Mouse (Mus musculus): ENCODE data around the gene Cul4a.
"Not testable (repeated sequence)": the region's sequence is repeated elsewhere in the genome, so short reads cannot be mapped to it uniquely, and the experiment has no call there.

Cul4a gene

DNA sequence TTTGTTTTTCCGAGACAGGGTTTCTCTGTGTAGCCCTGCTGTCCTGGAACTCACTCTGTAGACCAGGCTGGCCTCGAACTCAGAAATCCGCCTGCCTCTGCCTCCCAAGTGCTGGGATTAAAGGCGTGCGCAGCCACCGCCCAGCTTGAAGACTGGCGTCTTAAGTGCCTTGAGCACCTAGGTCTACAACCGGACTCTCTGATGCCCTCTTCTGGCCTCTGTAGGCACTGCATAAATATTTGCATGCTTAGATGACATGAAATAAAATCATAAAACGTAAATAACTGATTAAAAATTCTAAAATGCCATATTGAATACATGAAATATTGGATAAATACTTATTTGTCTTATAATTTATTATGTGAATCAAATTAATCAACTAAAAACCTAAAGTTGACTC lies 26.8 kb downstream of the Cul4a start:
- in situ Hi-C loops (cut with MboI; ENCODE audit: low sequenced_read_pairs): not testable (repeated sequence)

DNA sequence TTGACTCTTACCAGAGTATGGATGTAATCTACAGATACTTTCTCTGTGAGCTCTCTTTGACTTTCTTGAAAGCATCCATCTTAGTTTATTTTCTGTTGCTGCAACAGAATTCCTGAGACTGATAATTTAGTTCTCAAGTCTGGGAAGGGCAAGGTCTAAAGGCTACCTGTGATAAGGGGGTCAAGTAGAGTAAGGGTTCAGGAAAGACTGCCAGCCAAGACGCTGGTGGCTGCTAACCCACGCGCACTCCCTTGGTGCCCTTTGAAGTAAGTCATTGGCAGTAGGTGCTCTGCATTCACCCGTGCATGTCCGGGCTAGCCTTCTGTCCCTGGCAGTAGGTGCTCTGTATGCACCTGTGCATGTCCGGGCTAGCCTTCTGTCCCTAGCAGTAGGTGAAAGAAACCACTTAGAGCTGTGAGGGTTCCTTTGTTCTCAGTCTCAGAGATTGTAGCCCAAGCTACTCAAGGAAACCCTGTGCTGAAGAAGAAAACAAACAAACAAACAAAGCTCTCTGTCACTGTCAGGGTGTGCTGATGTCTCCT lies 34.3 kb downstream of the Cul4a start:
- in situ Hi-C loops (cut with MboI; ENCODE audit: low sequenced_read_pairs): no loop called here

DNA sequence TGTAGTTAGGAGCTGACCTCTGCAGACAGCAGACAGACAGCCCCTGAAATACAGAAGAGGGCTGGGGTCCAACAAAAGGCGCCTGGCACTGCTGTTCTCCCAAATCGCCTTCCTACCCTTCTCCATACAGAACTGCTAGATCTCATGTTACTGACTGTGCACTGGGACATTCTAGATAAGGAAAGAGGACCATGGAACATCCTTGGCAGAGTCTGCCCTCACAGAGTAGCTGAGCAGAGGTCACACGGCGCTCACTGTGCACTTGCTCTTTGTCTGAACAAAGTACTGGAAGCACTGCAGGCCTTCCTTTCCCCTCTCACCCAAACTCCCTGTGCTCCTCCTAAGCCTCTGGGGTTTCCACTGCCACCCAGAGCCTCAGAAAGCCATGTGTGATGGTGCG lies 36.3 kb downstream of the Cul4a start:
- in situ Hi-C loops (cut with MboI; ENCODE audit: low sequenced_read_pairs): no loop called here

DNA sequence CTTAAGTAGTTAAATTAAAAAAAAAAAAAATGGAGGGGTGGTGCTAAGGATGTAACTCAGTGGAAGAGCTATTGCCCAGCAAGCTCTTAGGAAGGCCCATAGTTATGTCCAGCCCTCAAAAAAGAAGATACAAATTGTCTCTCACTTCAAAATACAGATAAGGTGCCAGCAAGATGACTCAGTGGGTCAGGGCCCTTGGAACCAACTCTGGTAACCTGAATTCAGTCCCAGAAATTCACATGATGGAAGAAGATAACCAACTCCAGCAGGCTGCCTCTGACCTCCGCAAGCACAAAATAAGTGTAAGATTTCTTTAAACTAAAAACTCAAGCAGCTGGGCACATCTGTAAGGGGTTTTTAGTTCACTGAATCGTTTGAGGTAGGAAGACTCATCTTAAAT lies 43.1 kb downstream of the Cul4a start:
- in situ Hi-C loops (cut with MboI; ENCODE audit: low sequenced_read_pairs): no loop called here

DNA sequence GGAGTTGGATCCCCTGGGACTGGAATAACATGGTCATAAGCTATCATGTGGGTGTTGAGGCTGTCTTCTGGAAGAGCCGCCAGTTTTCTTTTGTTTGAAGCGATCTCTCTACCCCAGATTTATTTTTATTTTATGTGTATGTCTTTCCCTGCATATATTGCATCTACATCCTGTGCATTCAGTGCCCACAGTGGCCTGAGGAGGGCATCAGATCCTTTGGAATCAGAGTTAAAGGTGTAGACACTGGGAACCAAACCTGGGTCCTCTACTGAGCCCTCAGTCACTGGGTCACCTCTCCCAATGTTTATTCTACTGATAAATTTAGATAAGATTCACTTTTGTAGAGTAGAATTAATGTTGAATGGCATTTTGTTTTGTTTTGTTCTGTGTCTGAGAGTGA lies 43.9 kb downstream of the Cul4a start:
- in situ Hi-C loops (cut with MboI; ENCODE audit: low sequenced_read_pairs): no loop called here

DNA sequence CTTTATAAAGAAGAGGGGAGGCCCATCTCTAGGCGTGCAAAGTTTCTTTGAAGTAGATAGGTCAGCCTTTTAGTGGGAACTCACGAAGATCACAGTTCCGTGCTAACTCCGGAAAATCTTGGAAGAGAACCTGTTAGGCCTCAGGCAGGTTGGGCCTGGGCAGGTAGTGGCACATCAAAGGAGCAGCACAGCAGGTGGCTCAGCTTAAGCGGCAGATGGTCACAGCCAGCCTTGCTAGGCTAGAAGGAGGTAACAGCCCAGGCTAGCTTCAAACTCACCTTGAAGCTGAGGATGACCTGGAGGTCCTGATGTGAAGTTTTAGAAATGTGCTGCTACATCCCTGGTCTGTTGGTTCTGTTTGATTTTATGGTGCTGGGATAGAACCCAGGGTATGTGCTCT lies 44.4 kb downstream of the Cul4a start:
- in situ Hi-C loops (cut with MboI; ENCODE audit: low sequenced_read_pairs): no loop called here

DNA sequence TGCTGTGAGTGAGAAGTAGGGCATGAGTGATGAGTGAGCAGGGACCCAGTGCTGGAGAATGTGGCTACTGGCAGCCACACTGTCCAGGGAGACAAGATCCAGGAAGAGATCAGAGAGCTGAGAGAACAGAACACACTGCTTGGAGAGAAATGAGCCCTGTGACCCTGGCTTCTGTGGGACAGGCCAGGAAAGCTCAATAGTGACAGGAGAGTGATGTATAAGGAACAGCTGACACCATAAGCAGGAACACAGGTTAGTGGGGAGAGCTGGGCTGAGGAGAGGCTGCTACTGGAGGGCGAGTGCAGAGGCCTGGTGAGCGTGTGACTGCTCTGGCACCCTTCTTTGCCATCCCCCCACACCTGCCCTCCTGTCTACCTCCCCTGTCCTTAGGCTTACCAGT lies 45.5 kb downstream of the Cul4a start:
- in situ Hi-C loops (cut with MboI; ENCODE audit: low sequenced_read_pairs): no loop called here

DNA sequence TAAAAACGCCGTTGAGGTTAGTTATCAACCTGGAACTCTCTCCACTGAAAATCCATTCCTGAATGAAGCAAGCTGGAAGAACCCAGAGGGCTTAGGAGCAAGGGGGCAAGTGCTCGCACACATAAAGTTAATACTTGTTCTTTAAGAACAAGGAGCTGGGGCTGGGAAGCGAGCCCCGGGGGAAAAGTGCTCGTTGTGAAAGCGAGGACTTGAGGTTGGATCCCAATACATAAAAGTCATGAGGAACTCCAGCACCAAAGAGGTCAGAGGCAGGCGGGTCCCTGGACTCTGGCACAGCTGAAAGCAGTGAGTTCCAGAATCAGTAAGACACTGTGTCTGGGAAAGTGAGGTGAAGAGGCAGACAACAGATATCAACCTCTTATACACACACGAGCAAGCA lies 48.7 kb downstream of the Cul4a start:
- in situ Hi-C loops (cut with MboI; ENCODE audit: low sequenced_read_pairs): no loop called here

DNA sequence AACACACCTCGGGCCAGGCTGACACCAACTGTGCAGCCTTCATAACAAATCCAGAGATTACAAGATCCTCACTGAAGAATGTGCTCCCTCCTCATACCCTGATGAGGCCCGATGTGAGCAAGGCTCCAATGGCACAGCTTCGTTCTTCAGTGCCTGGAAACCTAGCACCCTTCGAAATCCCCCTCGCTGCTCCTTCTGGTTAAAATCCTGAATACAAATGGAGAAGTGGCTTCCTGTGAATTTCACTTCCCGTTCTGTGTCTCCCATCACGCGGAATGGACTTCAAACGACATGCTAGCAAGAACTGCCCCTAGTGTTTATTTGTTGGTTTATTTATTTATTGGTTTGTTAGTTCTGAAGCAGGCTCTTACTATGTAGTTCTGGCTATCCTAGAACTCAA lies 49.9 kb downstream of the Cul4a start:
- in situ Hi-C loops (cut with MboI; ENCODE audit: low sequenced_read_pairs): no loop called here

DNA sequence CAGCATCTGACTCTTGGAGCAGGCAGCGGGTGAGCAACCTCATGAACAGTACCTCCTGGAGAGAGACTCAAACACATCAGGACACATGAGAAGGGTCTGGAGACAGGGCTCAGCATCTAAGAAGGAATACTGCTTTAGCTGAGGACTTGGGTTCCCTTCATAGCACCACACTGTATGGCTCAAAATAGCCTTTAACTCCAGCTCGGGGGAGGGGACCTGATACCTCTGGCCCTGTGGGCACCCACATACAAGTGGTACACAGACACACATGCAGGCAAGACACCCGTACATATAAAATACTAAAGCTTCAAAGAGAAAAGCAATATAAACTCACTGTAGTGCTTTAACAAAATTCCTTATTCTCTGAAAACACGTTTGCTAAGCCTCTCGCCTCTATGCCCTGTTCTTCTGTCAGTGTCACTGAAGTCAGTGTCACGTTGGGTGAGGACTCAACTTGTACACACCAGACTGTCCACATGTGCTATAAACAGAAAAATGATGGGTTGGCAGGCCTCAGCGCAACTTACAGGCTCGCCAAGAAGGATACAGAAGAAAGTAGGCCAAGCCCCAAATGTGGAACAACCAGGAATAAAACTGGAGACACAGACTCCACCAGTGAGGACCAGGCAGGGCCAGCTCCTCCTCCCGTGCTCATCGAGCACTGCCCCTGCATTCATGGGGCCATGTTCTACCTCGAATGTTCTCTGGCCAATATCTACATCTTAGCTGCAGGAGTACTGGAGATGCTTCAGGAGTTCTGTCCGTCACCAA lies 51.1 kb downstream of the Cul4a start:
- in situ Hi-C loops (cut with MboI; ENCODE audit: low sequenced_read_pairs): no loop called here

DNA sequence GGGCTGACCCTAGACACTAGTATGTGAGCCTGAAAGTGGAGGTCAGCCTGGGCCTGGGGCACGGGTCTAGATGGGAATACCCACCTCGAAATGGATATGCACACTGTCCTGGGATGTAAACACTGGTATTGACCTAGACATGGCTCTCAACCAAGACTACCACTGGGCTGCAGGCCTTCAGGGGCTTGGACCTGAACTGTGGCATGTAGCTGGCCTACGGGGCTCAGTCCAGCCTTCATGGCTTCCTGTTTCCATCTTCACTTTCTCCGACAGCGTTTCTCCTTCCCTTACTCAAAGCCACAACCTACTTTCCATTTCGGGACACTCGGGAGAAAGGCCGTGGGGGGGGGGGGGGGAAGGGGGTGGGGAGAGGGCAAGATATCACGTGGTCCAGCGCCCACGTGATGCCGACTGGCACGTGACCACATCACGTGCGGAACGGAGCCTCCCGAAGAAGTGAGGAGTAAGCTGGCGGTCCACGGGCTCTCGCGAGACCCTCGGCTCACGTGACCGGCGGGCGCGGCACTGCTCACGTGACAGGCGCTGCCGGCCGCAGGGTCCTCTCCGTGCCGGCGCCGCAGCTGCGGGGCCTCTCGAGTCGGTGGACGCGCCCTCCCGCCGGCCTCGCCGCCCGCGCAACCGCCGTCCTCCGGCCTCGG lies 53.4 kb downstream of the Cul4a start, which contains the start of gene Lamp1:
Lamp1 (plus strand) TSS at position 444 of the 659 bp plus-strand sequence.
- in situ Hi-C loops (cut with MboI; ENCODE audit: low sequenced_read_pairs): no loop called here

DNA sequence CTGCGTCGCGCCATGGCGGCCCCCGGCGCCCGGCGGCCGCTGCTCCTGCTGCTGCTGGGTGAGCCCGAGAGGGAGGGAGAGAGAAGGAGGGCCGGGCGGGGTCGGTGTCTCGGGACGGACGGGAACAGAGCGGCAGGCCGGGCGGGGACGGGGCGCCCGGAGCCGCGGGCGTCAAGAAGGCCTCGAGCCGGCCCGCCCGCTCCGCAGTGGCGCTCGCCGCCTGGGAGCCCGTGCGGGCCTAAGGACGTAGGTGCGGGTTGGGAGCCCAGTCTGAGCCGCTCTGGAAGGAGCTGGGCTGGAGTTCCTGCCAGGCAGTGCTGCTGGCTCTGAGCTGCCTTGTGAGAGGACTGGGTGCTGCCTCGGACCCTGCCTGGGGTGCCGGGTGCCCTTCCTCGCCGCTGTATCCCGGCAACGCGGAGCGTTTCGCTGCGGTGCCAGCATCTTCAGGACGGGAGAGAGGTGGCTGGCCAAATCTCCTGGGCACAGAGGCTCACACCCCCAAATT lies 54.0 kb downstream of the Cul4a start:
- in situ Hi-C loops (cut with MboI; ENCODE audit: low sequenced_read_pairs): no loop called here

DNA sequence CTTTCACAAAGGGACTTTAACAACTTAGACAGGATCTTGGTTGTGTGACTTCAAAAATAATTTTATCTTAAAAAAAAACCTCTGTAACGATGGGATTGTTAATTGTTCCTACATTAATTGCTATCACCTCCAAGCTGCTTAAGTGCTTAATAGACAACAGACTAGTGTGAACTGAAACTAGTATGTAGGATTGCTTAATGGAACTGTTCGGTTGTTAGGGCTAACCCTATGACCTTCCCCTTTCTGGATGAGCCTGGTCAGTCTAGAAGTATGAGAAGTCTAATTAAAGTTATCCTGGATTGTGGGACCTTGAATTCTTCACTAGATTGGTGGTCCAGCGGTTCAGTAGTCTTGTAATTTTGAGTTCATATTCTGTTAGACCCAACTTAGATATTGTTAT lies 55.3 kb downstream of the Cul4a start:
- in situ Hi-C loops (cut with MboI; ENCODE audit: low sequenced_read_pairs): no loop called here

DNA sequence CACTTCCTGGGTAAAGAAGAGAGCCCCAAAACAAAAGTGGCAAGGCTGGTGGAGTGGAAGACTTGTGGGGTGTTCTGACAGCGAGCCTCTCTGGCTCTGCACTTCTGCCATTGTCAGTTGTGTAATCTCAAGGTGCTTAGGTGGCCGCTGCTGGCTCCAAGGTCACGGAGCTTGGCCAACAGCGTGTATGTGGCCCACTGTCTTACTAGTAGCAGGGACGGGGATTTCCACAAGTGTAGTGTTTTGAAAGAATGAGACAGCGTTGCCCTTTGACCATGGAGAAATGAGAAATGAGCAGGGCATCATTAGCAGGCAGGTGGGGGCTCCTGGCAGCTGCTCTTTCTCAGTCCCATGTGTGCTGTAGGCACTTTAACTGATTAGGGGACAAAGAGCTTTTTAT lies 56.7 kb downstream of the Cul4a start:
- in situ Hi-C loops (cut with MboI; ENCODE audit: low sequenced_read_pairs): no loop called here

DNA sequence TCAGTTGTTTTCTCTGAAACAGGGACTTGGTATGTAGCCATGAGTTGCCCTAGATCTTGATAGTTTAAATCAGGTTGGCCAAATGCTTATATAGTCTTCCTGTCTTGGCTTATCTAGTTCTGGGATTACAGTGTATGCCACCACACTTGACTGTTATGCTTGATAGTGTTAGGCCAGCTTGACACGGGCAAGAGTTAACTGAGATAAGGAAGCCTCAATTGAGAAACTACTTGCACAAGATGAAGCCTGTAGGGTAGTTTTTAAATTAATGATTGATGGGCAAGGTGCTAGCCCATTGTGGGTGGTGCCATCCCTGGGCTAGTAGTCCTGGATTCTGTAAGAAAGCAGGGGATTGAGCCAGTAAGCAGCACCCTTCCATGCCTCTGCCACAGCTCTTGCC lies 58.1 kb downstream of the Cul4a start:
- in situ Hi-C loops (cut with MboI; ENCODE audit: low sequenced_read_pairs): no loop called here

DNA sequence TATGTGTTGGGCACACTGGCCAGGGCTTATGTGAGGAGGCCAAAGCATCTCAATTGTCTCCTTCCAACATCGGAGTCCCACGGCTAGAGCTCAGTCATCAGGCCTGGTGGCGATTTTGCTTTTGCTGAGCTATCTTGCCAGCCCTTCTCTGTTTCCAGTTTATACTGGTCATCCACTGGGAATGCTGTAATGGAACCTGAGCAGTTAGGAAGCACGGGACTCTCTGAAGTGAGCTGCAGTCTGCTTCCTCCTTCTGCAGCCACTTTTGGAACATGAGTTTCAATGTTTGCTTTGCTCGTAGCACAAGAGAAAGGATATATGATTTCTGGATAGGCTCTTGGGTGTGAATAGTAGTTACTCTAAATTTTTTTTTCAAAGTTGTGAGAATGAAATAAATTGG lies 58.9 kb downstream of the Cul4a start:
- in situ Hi-C loops (cut with MboI; ENCODE audit: low sequenced_read_pairs): no loop called here

DNA sequence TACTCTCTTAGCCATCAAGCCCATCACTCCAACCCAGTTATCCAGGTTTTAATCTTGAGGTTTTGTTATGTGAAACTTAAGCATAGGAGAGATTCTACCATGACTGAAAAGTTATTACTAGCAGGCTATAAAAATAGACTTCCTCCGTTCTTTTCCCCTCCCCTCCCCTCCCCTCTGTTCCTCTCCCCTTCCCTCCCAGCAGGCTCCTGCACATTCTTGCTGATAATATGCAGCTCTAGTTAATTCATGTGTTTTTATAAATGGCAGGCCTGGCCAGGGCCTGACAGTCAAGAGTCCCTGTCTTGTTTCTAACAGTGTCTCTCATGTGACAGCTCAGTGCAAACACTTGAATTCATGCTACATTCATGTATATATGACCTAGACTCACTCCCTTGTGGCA lies 65.1 kb downstream of the Cul4a start:
- in situ Hi-C loops (cut with MboI; ENCODE audit: low sequenced_read_pairs): no loop called here

DNA sequence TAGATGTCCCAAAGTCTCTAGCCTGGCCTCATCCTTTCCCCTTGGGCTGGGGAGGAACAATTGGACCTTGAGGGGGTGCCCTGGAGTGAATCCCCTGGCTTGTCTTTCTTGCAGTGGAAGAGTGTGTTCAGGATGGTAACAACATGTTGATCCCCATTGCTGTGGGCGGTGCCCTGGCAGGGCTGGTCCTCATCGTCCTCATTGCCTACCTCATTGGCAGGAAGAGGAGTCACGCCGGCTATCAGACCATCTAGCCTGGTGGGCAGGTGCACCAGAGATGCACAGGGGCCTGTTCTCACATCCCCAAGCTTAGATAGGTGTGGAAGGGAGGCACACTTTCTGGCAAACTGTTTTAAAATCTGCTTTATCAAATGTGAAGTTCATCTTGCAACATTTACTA lies 68.9 kb downstream of the Cul4a start:
- in situ Hi-C loops (cut with MboI; ENCODE audit: low sequenced_read_pairs): no loop called here

DNA sequence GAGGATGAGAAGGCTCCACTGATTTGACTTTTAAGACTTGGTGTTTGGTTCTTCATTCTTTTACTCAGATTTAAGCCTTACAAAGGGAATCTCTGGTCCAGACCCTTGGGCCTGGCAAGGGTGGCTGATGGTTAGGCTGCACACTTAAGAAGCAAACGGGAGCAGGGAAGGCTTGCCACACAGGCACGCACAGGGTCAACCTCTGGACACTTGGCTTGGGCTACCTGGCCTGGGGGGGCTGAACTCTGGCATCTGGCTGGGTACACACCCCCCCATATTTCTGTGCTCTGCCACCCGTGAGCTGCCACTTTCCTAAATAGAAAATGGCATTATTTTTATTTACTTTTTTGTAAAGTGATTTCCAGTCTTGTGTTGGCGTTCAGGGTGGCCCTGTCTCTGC lies 69.4 kb downstream of the Cul4a start:
- in situ Hi-C loops (cut with MboI; ENCODE audit: low sequenced_read_pairs): no loop called here

DNA sequence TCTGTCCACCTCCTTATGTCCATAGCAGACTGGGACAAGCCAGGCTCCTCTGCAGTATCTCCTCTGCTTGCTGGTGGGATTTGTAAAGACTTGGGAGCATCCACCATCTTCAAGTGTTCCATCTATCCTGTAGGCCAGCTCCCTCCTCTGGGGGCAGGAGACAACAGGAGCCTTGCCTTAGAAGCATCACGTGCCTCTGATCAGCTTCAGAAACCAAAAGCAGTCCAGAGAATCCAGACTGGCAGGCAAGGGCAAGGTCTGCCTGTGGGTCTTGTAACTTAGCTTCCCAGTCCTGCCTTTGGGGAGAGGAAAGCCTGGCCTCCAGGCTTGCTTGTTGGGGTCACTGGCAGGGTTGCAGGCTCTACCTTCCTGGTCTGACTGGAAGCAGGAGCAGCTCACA lies 70.2 kb downstream of the Cul4a start:
- in situ Hi-C loops (cut with MboI; ENCODE audit: low sequenced_read_pairs): no loop called here

DNA sequence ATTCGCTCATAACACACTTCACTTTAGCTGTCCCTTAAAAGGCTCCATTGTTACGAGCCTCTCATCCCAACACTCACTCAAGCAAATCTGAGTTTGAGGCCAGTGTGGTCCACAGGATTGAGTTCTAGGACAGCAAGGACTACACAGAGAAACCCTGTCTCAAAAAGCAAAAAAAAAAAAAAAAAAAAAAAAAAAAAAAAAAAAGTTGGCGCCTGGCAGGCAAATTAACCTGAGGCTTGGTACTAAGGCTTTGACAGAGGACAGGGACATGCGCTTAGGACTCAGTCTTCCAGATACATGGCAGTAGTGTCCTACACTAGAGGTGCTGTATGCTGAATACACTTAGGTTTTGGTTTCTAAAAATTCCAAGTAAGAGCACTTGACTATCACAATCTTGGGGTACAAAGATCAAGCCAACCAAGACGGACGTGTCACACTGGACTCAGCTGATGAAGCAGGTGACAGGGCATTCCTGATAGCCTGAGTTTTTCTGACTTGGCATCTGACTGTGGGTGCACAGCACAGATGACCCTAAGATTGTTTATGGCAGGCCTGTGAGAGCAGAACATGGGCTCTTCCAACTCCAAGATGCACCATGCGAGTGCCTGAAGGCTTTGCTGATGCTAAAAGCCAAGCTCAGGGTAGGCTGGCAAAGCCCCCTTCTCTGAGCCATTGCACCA lies 71.9 kb downstream of the Cul4a start:
- in situ Hi-C loops (cut with MboI; ENCODE audit: low sequenced_read_pairs): no loop called here

DNA sequence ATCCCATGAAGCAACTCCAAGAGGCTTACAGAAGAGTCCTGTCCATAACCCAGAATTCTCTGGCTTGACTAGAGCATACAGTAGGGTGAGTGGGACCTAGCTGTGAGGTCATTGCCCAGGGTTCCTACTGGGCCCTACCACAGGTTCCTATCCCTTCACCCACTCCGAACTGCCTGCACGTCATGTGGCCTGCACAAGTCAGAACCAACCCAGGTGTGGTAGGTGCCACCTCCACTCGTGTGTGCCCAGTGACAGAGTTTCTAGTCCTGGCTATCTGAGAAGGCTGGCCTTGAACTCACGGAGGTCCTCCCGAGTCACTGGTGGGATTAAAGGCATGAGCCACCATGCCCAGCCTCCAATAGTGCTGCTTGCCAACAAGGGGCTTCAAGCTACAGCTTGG lies 72.7 kb downstream of the Cul4a start:
- in situ Hi-C loops (cut with MboI; ENCODE audit: low sequenced_read_pairs): no loop called here

All from CH12F3 (cell line).